Mouse (Mus musculus): Measurements from ENCODE around the gene Gna13. TPM values are rescaled to one million over a fixed set of nuclear protein-coding genes. Genes with fewer than 3 reads are reported as not detected.
A peak's percentile ranks its signal among the peaks of the same experiment; 100 is the strongest.
"Not testable (repeated sequence)": the region's sequence is repeated elsewhere in the genome, so short reads cannot be mapped to it uniquely, and the experiment has no call there.

Gene Gna13
- polyA plus RNA-seq, 1 experiment from 2014 or later: 15.6 TPM

DNA sequence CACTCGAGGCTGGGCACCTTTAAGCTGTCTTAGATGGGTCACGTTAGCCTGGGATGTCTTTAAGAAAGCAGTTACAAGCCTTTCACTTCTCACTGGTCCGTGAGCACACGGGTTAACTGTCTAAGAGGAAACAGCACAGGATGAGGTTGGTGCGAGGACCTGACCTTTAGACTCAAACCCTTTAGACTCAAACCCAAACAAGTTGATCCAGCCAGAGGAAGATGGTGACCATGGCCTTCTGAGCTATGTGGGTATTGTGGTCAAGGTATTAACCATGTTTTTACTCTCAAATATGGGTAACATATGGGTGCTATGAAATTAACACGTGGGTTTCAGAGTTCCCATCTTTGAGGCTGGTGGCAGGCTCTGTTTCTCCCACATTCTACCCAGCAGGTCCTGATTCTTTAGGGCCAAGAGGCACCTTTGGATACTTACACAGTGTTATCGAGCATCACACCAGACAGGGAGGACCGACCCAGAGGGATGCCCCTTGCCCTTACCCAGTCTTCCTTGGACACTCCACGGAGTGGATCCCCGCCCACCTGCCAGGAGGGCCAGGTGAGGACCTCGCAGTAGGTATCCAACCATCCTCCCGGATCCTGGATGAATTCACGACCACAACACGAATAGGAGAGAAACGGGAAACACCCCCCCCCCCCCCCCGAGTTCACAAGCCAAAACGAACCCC is 31.8 kb upstream of the Gna13 start:
- no peaks in the 10 kb centered on the region for H3K36me3 ChIP-seq (ENCODE audit: control insufficient read depth, insufficient read depth)
- H3K4me2 ChIP-seq (ENCODE audit: low read depth, low read length): peak overlapping the region; percentile 66; the same call in 1 of the 2 replicates
- no peak overlapping the region for H3K27ac ChIP-seq (ENCODE audit: low read length)
- H3K27me3 ChIP-seq (ENCODE audit: control insufficient read depth, insufficient read depth, low read depth, low read length): no peaks in the 10 kb centered on the region
- H3K9me3 ChIP-seq (replicated peaks; ENCODE audit: control insufficient read depth, low read length): no peaks in the 10 kb centered on the region
- peak overlapping the region; percentile 45; the same call in 1 of the 2 replicates for H3K4me3 ChIP-seq (ENCODE audit: low read depth, low read length)
- peak; percentile 8 for ATAC-seq (ENCODE audit: low read depth)
- H3K9ac ChIP-seq (ENCODE audit: low read depth, low read length): no peak overlapping the region
- WGBS (ENCODE audit: insufficient replicate concordance): 23% methylated on average over 17 of the region's 17 CpGs
- peaks cover 7% of the 10 kb centered on the region; the same call in 1 of the 2 replicates for H3K4me1 ChIP-seq (ENCODE audit: control insufficient read depth, low read depth, low read length)

DNA sequence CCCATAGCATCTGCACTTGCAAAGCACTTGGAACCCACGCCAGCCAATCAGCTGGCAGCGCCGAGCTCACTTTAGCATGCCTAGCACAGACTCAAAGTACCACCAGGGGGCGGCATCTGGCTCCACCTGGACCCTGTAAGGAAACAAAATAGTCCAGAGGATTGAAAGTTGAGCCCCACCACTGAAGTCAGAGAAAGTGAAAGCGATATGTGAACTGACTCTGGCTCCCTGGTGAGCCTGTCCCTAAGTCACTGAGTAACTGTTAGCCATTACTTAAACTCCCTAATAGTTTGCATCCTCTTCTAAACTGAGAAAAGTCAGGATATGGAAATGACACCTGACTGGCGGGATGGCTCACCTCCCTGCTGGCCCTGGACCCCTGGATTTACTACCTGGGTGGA is 31.2 kb upstream of the Gna13 start:
- peak; percentile 91 for ATAC-seq (ENCODE audit: low read depth)
- Histone ChIP-seq H3K27me3 (ENCODE audit: control insufficient read depth, insufficient read depth, low read depth, low read length) (no peaks in the 10 kb centered on the region), H3K4me1 (ENCODE audit: control insufficient read depth, low read depth, low read length) (peaks cover 7% of the 10 kb centered on the region; the same call in 1 of the 2 replicates), H3K27ac (ENCODE audit: low read length) (no peak overlapping the region), H3K9me3 (replicated peaks; ENCODE audit: control insufficient read depth, low read length) (no peaks in the 10 kb centered on the region), H3K36me3 (ENCODE audit: control insufficient read depth, insufficient read depth) (no peaks in the 10 kb centered on the region), H3K9ac (ENCODE audit: low read depth, low read length) (peak overlapping the region; percentile 28), H3K4me3 (ENCODE audit: low read depth, low read length) (peak overlapping the region; percentile 45), H3K4me2 (ENCODE audit: low read depth, low read length) (peak overlapping the region; percentile 66)
- WGBS (ENCODE audit: insufficient replicate concordance): 5% methylated on average over 6 of the region's 6 CpGs

DNA sequence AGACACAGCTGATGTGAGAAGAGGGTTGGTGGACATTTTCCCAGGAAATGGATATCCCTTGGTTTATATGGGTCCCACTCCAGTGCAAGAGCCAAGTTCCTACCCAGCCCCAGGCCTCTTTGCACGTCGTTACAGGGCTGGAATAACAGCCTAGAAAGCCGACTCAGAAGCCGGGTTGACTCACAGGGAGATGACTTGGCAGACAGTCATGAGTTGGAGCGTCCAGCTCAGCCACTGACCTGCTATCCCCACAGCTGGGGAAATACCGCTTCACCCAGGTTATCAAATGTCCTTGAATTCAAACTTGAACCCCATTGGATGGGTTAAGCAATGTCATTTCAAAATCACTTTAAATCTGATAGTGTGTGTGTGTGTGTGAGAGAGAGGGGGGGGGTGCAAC is 29.9 kb upstream of the Gna13 start:
- no peaks in the 10 kb centered on the region for H3K27me3 ChIP-seq (ENCODE audit: control insufficient read depth, insufficient read depth, low read depth, low read length)
- peaks cover 7% of the 10 kb centered on the region; the same call in 1 of the 2 replicates for H3K4me1 ChIP-seq (ENCODE audit: control insufficient read depth, low read depth, low read length)
- no peak overlapping the region for H3K9ac ChIP-seq (ENCODE audit: low read depth, low read length)
- H3K9me3 ChIP-seq (replicated peaks; ENCODE audit: control insufficient read depth, low read length): no peaks in the 10 kb centered on the region
- WGBS (ENCODE audit: insufficient replicate concordance): 60% methylated on average over 6 of the region's 6 CpGs
- no peak overlapping the region for H3K4me2 ChIP-seq (ENCODE audit: low read depth, low read length)
- ATAC-seq (ENCODE audit: low read depth): peak; percentile 14; the same call in 1 of the 2 replicates
- H3K27ac ChIP-seq (ENCODE audit: low read length): no peak overlapping the region
- H3K4me3 ChIP-seq (ENCODE audit: low read depth, low read length): no peak overlapping the region
- no peaks in the 10 kb centered on the region for H3K36me3 ChIP-seq (ENCODE audit: control insufficient read depth, insufficient read depth)

DNA sequence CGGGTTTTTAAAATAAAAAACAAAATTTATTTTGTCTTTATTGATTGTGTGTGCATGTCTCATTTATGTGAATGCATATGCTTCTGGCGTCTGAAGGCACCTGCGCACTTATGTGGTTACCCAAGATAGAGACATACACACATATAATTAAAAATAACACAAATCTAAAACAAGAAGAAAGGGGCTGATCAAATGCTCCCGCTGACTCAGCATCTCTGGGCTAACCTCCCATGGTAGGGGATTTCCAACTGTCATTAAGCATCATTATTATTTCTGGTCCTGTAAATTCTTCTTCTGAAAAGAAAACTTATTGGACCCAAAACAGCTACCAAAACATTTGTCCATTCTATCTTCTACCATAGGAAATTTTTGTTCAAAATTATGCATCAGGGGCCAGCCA is 27.9 kb upstream of the Gna13 start:
- no peaks in the 10 kb centered on the region for H3K36me3 ChIP-seq (ENCODE audit: control insufficient read depth, insufficient read depth)
- no peaks in the 10 kb centered on the region for H3K27me3 ChIP-seq (ENCODE audit: control insufficient read depth, insufficient read depth, low read depth, low read length)
- no peak for ATAC-seq (ENCODE audit: low read depth)
- H3K9ac ChIP-seq (ENCODE audit: low read depth, low read length): no peak overlapping the region
- H3K4me2 ChIP-seq (ENCODE audit: low read depth, low read length): no peak overlapping the region
- H3K4me1 ChIP-seq (ENCODE audit: control insufficient read depth, low read depth, low read length): peaks cover 7% of the 10 kb centered on the region; the same call in 1 of the 2 replicates
- 68% methylated on average over 4 of the region's 4 CpGs for WGBS (ENCODE audit: insufficient replicate concordance)
- no peak overlapping the region for H3K4me3 ChIP-seq (ENCODE audit: low read depth, low read length)
- no peak overlapping the region for H3K27ac ChIP-seq (ENCODE audit: low read length)
- no peaks in the 10 kb centered on the region for H3K9me3 ChIP-seq (replicated peaks; ENCODE audit: control insufficient read depth, low read length)

DNA sequence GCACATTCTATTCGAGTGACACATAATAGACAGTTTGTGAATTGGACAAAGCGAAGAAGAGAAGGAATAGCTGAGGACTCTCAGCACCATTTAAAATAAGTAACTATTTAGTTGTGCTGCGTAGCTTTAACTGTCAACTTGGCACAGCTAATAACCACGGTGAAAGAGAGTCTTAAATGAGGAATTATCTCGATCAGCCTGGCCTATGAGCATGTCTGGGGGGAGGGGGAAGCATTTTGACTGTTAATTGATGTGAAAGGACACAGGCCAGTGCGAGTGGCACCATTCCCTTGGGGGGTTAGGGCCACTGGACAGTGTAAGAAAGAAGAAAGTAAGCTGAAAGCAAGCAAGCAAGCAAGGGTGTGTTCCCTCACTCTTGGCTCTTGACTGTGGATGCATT is 26.7 kb upstream of the Gna13 start:
- Histone ChIP-seq H3K27ac (ENCODE audit: low read length) (no peak overlapping the region), H3K4me3 (ENCODE audit: low read depth, low read length) (no peak overlapping the region), H3K9me3 (replicated peaks; ENCODE audit: control insufficient read depth, low read length) (no peaks in the 10 kb centered on the region), H3K36me3 (ENCODE audit: control insufficient read depth, insufficient read depth) (no peaks in the 10 kb centered on the region), H3K9ac (ENCODE audit: low read depth, low read length) (no peak overlapping the region), H3K4me1 (ENCODE audit: control insufficient read depth, low read depth, low read length) (peaks cover 7% of the 10 kb centered on the region; the same call in 1 of the 2 replicates), H3K27me3 (ENCODE audit: control insufficient read depth, insufficient read depth, low read depth, low read length) (no peaks in the 10 kb centered on the region), H3K4me2 (ENCODE audit: low read depth, low read length) (no peak overlapping the region)
- 46% methylated on average over 6 of the region's 6 CpGs for WGBS (ENCODE audit: insufficient replicate concordance)
- ATAC-seq (ENCODE audit: low read depth): no peak

DNA sequence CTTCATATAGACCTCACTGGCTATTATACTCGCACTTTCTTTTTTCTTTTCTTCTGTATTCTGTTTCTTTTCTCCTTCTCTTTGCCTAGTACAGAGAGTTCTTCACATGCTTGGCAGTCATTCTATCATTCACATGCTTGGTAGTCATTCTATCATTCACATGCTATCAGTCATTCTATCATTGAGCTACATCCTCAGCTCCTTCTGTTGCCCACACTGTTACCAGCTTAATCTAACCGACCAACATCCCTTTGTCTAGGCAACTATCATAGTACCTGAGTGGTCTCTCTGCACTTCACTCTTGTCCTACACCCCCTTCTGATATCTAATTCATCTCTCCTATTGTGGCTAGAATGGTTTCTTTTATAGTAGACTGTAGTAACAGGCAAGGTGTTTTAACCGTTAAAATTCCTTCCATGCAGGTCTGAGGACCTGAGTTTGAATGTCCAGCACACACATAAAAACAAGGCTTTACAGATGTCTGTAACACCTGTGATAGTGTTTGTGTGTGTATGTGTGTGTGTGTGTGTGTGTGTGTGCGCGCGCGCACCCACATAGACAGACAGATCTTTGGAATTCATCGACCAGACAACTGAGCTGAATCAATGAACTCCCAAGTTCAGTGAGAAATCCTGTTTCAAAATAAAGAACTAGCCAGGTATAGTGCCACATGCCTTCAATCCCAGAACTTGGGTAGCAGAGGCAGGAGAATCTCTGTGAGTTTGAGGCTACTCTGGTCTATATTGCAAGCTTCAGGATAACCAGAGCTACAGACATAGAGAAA is 23.3 kb upstream of the Gna13 start:
- no peak overlapping the region for H3K9ac ChIP-seq (ENCODE audit: low read depth, low read length)
- no peak overlapping the region for H3K4me2 ChIP-seq (ENCODE audit: low read depth, low read length)
- H3K27me3 ChIP-seq (ENCODE audit: control insufficient read depth, insufficient read depth, low read depth, low read length): no peaks in the 10 kb centered on the region
- H3K9me3 ChIP-seq (replicated peaks; ENCODE audit: control insufficient read depth, low read length): no peaks in the 10 kb centered on the region
- no peak for ATAC-seq (ENCODE audit: low read depth)
- H3K4me3 ChIP-seq (ENCODE audit: low read depth, low read length): no peak overlapping the region
- H3K4me1 ChIP-seq (ENCODE audit: control insufficient read depth, low read depth, low read length): no peaks in the 10 kb centered on the region; the same call in 1 of the 2 replicates
- no peaks in the 10 kb centered on the region for H3K36me3 ChIP-seq (ENCODE audit: control insufficient read depth, insufficient read depth)
- H3K27ac ChIP-seq (ENCODE audit: low read length): no peak overlapping the region
- WGBS (ENCODE audit: insufficient replicate concordance): 83% methylated on average over 8 of the region's 8 CpGs

DNA sequence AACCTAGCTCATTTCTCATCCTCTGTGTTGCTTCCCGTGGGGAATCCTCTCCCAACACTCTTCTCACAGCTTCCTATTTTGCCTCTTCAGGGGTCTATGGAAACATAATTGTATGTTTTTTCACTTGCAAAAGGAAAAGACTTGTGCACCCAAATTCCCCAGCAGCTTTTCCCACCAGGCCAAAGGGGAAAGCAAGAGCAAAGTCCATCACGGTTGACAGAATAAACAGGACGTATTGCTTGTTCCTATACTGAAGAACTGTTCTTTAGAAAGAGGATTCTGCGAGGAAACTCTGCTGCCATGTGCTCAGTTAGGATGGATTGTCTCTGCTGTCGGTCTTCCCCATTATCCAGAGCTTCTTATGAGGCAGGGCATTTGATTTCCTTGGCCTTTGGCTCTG is 22.1 kb upstream of the Gna13 start:
- Histone ChIP-seq H3K4me2 (ENCODE audit: low read depth, low read length) (no peak overlapping the region), H3K9ac (ENCODE audit: low read depth, low read length) (no peak overlapping the region), H3K9me3 (replicated peaks; ENCODE audit: control insufficient read depth, low read length) (no peaks in the 10 kb centered on the region), H3K4me3 (ENCODE audit: low read depth, low read length) (no peak overlapping the region), H3K4me1 (ENCODE audit: control insufficient read depth, low read depth, low read length) (no peaks in the 10 kb centered on the region; the same call in 1 of the 2 replicates), H3K27me3 (ENCODE audit: control insufficient read depth, insufficient read depth, low read depth, low read length) (no peaks in the 10 kb centered on the region), H3K27ac (ENCODE audit: low read length) (no peak overlapping the region), H3K36me3 (ENCODE audit: control insufficient read depth, insufficient read depth) (no peaks in the 10 kb centered on the region)
- 52% methylated on average over 5 of the region's 5 CpGs for WGBS (ENCODE audit: insufficient replicate concordance)
- no peak for ATAC-seq (ENCODE audit: low read depth)

DNA sequence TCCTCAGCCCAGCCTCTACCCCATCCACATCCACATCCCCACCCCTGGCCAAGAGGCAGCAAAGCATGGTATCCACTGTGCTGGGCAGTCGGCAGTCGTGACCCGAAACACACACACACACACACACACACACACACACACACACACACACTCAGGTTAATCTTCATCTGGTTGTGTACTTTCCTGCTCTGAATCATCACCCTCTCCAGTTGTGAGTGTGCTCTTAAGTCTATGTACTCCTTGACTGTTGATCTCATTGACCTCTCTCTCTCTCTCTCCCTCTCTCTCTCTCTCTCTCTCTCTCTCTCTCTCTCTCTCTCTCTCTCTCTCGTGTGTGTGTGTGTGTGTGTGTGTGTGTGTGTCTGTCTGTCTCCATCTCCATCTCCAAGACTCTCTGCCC is 20.0 kb upstream of the Gna13 start:
- not testable (repeated sequence) for H3K36me3 ChIP-seq (ENCODE audit: control insufficient read depth, insufficient read depth); H3K9me3 ChIP-seq (replicated peaks; ENCODE audit: control insufficient read depth, low read length); ATAC-seq (ENCODE audit: low read depth); H3K27me3 ChIP-seq (ENCODE audit: control insufficient read depth, insufficient read depth, low read depth, low read length); H3K27ac ChIP-seq (ENCODE audit: low read length); H3K4me3 ChIP-seq (ENCODE audit: low read depth, low read length); H3K9ac ChIP-seq (ENCODE audit: low read depth, low read length); H3K4me1 ChIP-seq (ENCODE audit: control insufficient read depth, low read depth, low read length); H3K4me2 ChIP-seq (ENCODE audit: low read depth, low read length)
- 68% methylated on average over 4 of the region's 4 CpGs for WGBS (ENCODE audit: insufficient replicate concordance)

DNA sequence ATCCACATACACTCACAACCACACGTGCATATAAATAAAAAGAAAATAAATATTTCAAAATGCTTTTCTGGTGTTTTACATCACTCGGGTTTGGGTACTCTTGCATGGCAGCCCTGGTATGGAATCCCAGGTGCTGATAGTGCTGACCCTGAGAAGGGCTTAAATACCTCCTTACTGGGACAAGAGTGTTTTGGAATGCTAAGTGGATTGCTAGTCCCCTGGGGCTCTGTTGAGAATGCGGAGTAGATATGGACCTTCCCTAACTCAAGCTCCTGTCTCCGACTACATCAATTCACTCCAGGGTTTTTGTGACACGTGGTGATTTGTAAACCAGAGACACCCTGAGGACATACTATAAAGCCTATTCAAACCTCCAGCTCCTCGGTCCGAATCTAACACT is 19.1 kb upstream of the Gna13 start:
- Histone ChIP-seq H3K4me1 (ENCODE audit: control insufficient read depth, low read depth, low read length) (peaks cover 12% of the 10 kb centered on the region), H3K9ac (ENCODE audit: low read depth, low read length) (no peak overlapping the region), H3K9me3 (replicated peaks; ENCODE audit: control insufficient read depth, low read length) (no peaks in the 10 kb centered on the region), H3K27me3 (ENCODE audit: control insufficient read depth, insufficient read depth, low read depth, low read length) (no peaks in the 10 kb centered on the region), H3K27ac (ENCODE audit: low read length) (no peak overlapping the region), H3K4me3 (ENCODE audit: low read depth, low read length) (no peak overlapping the region), H3K4me2 (ENCODE audit: low read depth, low read length) (no peak overlapping the region), H3K36me3 (ENCODE audit: control insufficient read depth, insufficient read depth) (no peaks in the 10 kb centered on the region)
- WGBS (ENCODE audit: insufficient replicate concordance): 56% methylated on average over 7 of the region's 7 CpGs
- ATAC-seq (ENCODE audit: low read depth): no peak
